Mouse (Mus musculus): ENCODE results near the gene Sh3bp5.

Gene Sh3bp5

DNA sequence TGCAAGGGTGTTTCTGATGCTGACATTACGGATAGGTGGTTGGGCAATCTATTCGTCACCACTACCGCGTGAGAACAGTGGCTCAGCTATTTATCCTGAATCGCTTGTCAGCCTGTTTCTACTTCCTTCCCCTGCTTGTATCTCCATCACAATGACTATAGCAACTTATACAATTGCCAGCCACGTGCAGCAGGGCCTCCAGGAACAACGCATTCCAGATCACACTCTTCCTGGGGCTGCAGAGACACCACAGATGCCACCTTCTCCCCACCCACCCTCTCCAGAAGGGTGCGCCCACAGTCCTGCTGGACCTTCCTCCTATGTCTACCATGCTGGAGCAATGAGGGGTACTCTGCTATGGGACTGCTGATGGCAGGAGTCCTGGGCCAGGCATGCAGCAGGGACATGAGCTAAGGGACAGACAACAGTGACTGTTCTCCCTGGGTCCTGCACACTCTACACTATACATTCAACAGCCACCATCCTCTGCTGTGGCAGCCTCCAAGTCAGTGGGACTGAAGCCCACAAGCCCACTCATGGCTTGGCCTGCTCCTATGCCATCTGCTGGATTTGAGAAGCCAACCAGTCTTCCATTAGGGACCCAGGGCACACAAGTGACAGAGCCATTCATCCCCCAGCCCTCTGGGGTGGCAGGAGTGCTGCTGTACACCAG lies 42.9 kb downstream of the Sh3bp5 start:
- DNase-seq (ENCODE audit: low spot score), result no peak

DNA sequence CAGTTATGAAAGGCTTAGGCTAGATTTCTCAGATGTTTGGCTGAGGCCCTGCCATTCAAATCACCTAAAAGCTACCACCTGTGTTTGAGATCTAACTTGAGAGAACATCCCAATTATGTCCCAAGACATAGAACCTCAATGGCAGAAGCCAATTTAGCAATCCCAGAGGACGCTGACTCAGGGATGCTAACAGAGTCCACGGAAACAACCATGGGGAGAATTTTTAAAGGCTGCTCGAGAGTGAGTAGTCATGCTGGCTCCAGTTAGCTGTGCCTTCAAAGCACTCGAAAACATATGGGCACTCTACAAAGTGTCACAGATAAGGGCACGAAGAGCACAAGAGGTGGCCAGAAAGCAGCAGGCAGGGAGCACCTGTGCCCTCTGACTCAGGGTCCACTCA lies 43.6 kb downstream of the Sh3bp5 start:
- DNase-seq (ENCODE audit: low spot score), result no peak

DNA sequence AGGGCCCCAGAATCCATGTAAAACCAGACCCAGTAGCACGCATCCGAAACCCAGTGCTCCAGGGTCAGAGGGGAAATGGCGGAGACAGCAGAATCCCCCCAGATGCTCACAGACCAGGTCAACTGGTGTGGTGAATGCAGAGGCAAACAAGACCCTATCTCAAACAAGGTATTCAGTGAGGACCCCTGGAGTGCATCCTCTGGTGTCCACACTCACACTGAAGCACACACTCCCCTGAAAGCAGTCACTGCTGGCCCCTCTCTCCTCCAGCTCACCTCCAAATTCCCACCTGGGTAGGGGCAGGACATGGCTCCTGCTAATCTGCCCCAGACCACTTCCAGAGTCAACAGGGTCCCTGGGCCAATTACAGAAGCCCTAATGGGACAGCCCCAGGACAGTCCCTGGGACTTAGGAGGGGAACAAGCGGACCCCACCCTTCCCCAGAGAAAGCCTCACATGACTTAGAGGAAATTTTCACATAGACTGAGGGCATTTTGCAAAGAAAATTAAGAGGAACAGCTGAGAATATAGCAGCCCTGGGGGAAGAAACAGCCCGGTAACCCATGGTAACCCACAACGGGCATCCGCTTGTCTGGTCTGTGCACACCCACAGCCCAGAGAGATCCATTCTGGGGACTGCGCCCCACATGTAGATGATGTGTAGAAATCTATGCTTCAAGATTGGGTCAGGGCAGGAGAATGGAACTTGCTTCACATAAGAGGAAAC lies 46.3 kb downstream of the Sh3bp5 start:
- no peak for DNase-seq (ENCODE audit: low spot score)

DNA sequence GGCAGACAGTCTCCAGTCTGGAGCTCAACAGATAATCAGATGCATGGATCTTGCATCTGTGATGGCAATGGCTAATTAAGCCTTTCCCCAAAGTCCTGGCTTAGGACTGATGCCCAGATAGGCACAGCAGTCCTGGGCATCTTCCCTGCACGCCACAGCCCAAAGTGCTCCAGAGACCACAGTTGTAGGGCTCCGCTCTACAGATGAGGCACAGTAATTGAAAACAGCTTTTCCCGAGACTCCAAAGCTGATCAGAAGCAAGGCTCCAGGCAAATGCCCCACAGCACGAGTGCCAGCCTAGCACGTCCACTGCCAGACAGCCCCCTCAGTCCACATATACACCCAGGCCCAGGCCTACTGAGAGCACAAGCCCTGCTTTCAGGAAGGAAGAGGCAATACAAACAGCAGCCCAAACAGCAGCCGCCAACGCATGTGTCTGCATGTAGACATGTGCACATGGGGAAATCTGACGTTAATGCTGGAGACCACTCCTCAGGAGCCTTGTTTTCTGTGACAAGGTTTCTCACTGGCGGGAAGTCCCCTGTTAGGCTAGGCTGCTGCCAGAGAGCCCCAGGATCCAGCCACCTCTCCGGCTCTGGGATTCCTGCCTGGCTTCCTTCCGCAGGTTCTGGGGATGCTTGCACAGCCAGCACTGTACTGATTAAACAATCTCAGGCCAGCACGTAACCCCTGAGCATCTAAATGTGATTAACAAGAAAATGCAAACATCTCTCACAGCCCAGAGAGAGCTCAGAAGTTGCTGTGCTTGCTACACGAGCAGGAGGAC lies 47.6 kb downstream of the Sh3bp5 start:
- no peak for DNase-seq (ENCODE audit: low spot score)

DNA sequence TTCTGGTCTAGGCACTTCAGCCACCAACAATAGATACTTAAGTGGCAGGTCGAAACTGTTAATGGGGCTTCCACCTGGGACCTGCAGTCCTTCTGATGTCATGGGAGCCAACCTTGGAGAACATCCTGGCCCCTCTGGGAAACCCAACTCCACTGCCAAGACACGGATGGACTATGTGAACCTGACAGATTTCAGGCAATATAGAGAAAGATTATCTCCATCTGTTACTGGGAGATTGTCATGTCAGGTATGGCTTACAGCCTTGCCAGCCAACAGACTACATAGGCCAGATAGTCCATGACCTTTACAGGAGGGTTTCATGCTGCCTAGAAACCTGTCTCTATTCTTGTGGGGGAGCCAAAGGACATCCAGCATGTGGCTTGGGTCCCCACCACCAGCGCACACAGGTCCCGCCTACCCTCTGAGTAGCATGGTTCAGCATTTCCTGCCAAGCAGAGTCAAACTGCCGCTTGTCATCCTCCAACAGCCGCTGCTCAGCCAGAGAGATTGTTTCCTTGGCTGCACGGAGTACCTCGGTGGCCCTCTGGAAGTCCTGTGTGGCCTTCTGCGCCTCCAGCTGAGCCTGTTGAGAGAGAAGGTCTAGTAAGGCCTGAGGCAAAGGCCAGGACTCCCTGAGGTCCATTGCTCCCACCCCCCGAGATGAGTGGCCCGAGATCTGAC lies 48.4 kb downstream of the Sh3bp5 start:
- no peak for DNase-seq (ENCODE audit: low spot score)

DNA sequence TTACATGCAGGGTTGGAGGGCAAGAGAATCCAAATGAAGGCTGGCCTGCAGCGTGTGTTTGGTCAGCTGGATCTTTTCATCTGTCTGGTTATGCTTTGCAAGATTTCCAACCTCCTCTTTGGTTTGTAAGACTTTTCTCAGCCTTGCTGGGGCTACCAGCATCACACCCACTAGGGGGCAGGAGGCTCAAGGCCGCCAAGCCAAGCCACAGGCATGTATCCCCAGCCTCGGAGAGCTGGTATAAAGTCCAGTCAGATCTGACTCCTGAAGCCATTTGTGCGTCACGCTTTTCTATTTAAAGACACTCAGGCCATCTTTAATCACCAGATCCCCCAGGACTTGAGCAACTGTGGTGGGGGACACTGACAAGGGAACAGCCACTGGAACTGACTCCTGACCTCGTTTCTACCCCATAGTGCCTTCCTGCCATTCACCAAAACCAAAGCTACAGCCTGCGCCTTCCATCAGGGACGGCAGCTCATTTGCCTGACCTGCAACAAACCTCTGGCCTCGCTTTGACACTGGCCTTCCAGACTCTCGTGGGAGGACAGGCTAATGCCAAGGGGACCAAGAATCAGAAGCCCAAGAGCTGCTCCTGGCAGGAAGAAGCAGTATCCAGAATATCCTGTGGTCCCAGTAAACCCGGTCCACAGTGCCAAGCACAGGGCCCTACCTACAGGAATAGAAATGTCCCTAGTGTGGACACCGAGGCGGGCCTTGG lies 49.7 kb downstream of the Sh3bp5 start:
- DNase-seq (ENCODE audit: low spot score), result no peak

DNA sequence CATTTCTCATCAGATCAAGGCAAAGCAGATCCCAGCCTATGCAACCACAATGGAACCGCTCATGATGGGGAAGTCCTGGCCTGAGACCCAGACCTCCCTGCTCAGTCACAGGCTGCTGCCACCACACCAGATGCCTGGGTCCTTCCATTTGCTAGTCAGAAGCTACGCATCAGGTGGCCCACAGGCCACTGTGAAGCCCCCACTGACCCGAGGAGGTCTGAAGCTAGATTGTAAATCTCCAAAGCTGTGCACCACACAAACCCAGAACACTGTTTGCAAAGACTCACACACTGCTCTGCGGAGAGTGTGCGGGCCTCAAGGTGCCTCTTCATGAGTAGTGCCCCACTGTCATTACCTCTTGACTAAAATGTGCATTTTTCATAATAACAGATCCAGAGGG lies 50.5 kb downstream of the Sh3bp5 start:
- DNase-seq (ENCODE audit: low spot score), result no peak

DNA sequence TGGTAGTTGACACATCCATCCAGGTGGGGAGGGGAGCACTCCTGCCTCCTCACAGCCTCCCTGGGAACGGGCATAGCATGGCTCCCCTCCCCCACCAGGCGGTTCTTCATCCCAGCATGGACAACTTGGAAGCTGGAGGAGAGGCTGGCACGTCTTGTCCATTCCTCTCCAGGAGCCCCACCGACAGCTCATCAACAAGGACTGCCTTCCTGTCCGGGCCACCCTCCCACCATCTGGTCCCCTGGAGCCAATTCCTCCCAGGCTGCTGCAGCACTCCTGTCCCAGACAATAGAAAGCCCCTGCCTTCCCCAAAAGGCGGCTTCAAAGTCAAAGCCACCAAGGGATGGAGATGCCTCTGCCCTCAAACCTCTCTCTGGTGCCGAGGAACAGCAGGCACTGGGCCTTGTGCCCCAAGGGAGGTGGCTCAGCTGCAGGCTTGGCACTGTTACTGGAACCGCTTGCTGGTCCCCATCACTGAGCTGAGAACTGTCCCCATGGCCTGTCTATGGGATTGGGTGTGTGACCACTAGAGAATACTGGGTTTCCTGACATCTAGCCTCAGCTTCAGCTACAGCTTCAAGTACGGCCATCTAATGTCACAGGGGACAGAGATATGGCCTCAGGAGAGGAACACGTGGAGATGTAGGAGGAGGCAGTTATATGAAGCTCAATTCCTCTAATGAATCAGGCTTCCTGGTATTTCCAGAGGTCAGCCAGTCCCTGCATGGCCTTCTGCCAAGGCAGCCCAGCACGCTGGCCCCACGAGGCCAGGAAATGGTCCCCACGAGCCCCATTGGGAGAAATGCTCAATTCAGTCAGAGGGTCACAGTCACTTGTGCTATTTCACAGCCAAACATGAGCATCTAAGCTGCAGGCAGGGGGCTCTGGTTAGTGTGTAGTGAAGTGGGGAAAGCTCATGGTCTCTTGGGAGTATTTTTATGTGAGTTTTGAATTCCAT lies 51.2 kb downstream of the Sh3bp5 start:
- no peak for DNase-seq (ENCODE audit: low spot score)

DNA sequence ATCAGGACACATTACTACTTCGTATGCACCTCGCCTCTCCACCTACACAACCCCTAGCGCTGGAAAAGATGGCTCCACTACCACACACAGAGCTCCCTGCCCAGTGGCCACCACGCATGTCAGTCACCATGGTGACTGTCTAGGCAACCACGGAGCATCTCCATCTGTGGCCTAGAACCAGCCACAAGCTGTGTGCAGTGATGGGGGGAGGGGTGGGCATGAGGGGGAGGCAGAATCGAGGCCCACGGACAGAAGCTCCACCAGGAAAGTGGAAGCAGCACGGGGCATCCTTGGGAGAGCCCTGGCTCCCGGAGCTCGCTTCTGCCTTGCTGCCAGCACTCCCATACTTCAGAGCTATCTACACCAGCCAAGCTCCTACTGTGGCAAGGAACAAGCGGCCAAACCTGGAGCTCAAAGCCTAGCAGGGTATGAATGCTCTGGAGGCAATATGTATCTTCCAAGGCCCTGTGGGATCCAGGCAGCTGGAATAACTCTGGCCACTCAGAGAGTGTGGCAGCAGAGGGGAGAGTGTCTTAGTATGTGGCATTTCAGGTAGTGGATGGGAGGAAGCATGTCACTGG lies 52.3 kb downstream of the Sh3bp5 start:
- DNase-seq (ENCODE audit: low spot score), result no peak

DNA sequence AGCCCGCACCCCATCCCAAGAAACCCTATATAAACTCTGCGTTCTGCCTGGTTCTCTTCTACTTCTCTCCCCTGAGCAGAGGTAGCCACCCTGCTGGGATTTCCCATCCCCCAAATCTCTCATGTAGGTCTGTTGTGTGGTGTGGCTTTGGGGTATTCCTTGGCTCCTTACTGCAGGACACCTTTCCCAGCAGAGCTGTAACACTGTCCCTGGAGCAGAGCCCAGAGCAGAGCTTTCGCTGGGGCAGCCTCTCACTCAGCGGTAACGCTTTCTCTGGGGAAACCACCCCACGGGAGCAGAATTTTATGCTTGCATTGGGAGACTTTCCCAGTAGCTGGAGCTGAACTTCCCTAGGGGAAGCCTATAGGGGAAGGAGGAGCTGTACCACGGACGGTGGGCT lies 53.6 kb downstream of the Sh3bp5 start:
- DNase-seq (ENCODE audit: low spot score), result no peak

DNA sequence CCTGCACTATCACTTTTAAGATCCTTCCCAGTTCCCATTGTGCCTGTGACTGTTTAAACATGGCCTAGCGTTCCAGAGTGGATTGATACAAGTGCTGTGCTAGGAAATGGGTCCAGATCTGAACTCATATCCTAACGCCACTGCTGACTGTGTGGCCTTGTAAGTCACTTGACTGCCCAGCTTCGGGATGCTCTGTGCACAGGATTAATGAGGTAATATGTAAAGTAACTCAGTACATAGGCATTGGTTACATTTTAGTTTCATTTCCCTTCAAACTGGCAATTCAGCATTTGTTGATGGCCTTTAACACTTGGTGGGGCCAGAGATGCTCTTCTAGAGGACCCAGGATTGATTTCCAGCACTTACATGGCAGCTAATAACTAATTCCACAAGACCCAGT lies 59.5 kb downstream of the Sh3bp5 start:
- DNase-seq (ENCODE audit: low spot score), result no peak

DNA sequence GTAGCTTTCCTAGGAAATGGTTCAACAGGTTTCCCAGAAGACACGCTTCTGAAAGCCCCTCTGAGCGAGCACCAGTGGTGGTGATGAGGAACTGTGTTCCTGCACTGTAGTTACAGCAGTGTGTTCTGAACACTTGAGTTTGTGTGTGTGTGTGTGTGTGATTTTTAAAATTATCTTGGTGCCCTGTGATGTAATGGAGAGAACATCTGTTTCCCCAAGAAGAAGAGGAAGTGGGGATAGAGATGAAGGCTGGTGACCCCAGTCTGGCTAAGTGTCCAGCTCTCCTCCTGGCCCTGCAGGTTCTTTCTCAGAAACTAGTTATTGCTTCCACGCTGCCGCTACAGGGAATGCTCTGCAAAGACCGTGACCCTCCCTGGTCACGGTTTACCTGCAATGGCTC lies 61.5 kb downstream of the Sh3bp5 start:
- DNase-seq (ENCODE audit: low spot score), result no peak

DNA sequence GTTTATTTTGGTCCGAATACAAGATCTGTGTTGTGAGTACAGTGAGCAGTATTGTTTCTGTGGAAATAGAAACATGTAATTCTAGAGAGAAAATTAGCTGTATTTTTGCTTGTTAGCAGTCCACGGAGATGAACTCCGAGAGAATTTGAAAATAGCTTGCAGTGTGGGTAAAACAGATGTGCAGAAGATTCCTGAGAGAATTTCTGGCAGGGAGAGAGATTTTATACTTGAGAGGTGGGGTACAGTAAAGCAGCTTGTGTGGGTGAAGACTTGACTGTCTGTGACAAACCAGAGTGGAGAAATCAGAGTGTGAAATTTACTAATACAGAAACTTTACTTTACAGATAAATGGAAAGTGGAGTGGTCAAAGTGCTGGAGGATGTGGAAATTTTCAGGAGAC lies 66.5 kb downstream of the Sh3bp5 start:
- no peak for DNase-seq (ENCODE audit: low spot score)

DNA sequence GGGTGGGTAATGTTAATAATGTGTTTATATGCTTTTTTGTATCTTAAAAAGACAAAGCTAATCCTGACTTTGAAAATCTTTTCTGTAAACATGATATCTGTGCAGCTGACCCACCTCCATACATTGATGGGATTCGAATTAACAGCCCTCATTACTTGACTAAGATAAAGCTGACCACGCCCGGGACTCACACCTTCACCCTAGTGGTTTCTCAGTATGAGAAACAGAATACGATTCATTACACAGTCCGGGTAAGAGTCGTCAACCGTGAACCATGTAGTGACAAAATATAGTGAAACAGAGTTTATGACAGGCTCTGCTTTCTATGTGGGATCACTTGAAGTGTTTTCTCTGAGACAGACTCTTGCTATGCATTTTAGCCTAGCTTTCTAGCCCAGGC lies 67.9 kb downstream of the Sh3bp5 start:
- no peak for DNase-seq (ENCODE audit: low spot score)

DNA sequence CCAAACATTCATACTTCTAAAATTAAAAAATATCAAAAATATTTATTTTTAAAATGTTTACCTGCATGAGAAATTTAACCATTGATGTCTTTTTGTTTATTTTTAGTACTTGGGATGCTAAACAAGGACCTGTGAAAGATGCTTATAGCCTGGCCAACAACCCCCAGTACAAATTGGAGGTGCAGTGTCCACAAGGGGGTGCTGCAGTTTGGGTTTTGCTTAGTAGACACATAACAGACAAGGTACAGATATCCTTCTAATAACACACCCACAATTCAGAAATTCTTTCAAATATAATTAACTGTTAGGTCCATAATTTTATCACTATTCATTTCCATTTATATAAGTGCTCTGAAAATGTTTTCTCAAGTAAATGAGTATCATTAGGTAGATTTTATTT lies 70.5 kb downstream of the Sh3bp5 start:
- no peak for DNase-seq (ENCODE audit: low spot score)

DNA sequence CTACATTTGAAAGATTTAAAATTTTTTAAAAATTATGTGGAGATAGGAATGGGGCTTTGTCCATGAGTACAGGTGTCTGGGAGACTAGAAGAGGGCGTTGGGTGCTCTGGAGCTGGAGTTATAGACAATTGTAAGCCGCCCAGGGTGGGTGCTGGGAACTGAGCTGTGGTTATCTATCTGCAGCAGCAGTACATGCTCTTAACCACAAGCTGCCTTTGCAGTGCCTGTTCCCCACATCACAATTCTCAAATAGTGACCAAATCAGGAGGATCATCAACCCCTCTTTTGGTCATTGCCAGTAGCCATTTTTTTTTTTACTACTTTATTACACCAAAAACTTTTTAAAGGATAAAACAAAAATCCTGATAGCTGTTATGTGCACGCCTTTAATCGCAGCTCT lies 71.3 kb downstream of the Sh3bp5 start:
- DNase-seq (ENCODE audit: low spot score), result no peak

DNA sequence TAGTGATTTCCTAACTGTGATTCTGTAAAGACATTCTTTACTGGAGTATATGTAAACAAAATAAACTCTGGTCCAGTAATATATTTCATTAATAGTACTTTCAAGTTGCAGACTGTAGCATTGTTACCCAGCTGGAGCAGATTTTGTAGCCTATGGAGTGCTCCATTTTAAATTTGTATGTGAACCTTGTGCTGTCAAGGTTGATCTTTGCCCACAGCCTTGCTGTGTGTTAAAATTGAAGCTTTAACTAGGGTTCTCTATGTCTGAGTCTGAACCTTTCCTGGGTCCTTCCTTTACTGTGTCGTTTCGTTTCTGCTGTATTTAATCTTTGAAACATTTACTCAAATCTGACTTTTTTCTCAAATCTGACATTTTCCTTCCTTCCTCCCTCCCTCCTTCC lies 73.6 kb downstream of the Sh3bp5 start:
- no peak for DNase-seq (ENCODE audit: low spot score)

DNA sequence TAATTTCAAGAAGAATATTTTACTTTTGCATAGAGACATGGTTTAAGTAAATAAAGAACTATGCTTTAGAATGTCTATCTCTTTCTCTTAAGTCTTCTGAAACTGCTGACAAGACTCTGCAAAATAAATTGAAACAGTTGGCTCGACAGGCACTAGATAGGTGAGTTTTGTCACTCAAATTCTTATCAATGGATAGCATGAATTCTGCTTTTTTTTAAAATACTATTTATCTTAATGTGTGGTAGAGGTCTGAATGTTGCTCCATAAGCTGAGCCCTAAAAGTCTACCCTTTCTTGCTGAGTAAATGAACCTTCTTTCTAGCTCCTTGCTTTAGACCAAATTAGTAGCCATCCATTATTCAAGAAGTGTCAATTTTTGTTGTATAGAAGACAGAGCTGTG lies 90.5 kb downstream of the Sh3bp5 start:
- DNase-seq (ENCODE audit: low spot score), result no peak

DNA sequence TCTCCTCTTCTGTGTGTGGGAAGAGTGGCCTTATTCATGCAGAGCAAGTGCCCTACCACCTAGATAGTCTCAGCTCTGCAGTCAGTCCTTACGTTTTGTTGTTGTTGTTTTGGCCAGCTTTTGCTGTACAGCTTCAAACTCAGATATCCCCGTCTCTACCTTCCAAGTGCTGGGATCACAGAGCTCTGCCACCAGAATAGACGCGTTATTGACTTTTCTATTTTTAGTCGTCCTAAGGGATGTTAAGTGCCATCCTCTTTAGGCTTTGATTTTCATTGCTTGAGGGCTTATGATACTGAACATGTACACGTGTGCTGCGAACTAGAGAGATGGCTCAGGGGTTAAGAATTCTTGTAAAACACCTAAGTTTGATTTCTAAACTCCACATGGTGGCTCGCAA lies 92.6 kb downstream of the Sh3bp5 start:
- no peak for DNase-seq (ENCODE audit: low spot score)

DNA sequence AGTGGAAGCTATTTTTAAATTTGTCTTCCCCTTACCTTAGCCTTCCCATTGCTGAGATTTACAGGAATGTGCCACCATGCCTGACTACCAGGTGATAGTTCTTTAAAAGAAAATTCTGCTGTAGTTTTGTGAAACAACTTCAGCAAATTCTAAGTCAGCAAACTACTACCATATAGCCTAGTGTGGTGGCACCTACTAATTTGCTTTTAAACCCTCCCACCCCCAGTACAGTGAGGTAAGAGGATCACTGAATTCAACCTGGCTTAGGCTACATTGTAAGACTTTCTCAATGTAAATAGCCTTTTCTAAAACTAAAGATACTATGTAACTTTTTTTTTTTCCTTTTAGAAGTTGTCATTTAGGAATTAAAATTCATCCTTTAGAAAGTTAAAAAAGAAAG lies 97.9 kb downstream of the Sh3bp5 start:
- no peak for DNase-seq (ENCODE audit: low spot score)
